Mouse (Mus musculus) frontal cortex, postnatal 14 days (tissue): ENCODE results near the gene Ccdc47.
A peak's percentile ranks its signal among the peaks of the same experiment; 100 is the strongest.

Experiments
- DNase-seq, 2 experiments: peaks; one replicate each; pipeline ENCODE4 v3.0.0; 2022; ENCODE audit warnings: low spot score in 2 of 2

Gene Ccdc47

GRCm38 (mm10) chr11:106160841-106161721, 55.1 kb downstream of the Ccdc47 start, which contains the start of the genes Gm10840 and Limd2:
Gm10840 (plus strand) TSS chr11:106160850.
Limd2 (minus strand) TSS chr11:106160860.
- DNase-seq = peak; percentile 81 to 85

- DNase-seq = peak; percentile 71 to 83
Observed at GRCm38 (mm10) chr11:106159921-106160840, 56.0 kb downstream of the Ccdc47 start.

- DNase-seq = peak in 1 of 2 experiments; percentile 58
Observed at GRCm38 (mm10) chr11:106159216-106159920, 56.8 kb downstream of the Ccdc47 start.

- no peak for DNase-seq
Observed at GRCm38 (mm10) chr11:106158930-106159215, 57.3 kb downstream of the Ccdc47 start.

GRCm38 (mm10) chr11:106158081-106158929, 57.8 kb downstream of the Ccdc47 start:
- DNase-seq = no peak

GRCm38 (mm10) chr11:106157154-106157553, 59.0 kb downstream of the Ccdc47 start:
- no peak for DNase-seq

GRCm38 (mm10) chr11:106156257-106156656, 59.9 kb downstream of the Ccdc47 start:
- DNase-seq = no peak

- DNase-seq = no peak
Observed at GRCm38 (mm10) chr11:106155761-106156160, 60.4 kb downstream of the Ccdc47 start.

GRCm38 (mm10) chr11:106154770-106155169, 61.4 kb downstream of the Ccdc47 start:
- no peak for DNase-seq

- no peak for DNase-seq
Observed at GRCm38 (mm10) chr11:106154091-106154490, 62.1 kb downstream of the Ccdc47 start.

GRCm38 (mm10) chr11:106152132-106152531, 64.0 kb downstream of the Ccdc47 start:
- no peak for DNase-seq

GRCm38 (mm10) chr11:106151219-106151618, 64.9 kb downstream of the Ccdc47 start:
- DNase-seq = no peak
